Mouse (Mus musculus): ENCODE results near the gene Stkld1. TPM values are rescaled to one million over a fixed set of nuclear protein-coding genes. Genes with fewer than 3 reads are reported as not detected.

The Stkld1 gene
- polyA plus RNA-seq, 1 experiment from 2014 or later: not detected

Other genes starting within 250 kb of the Stkld1 start
- not detected in 2 replicates for gene Abo, start 69.1 kb upstream of the Stkld1 start, polyA plus RNA-seq (2014; fragmentation: Nextera tagmentation; extraction: Ambion mirVana)
- 17.5 and 19.1 TPM in 2 replicates for gene Surf6, start 31.2 kb upstream of the Stkld1 start, polyA plus RNA-seq (2014; fragmentation: Nextera tagmentation; extraction: Ambion mirVana)
- gene Med22, start 23.4 kb upstream of the Stkld1 start, polyA plus RNA-seq (2014; fragmentation: Nextera tagmentation; extraction: Ambion mirVana): 109 and 111 TPM in 2 replicates
- 441 and 462 TPM in 2 replicates for gene Rpl7a, start 23.3 kb upstream of the Stkld1 start, polyA plus RNA-seq (2014; fragmentation: Nextera tagmentation; extraction: Ambion mirVana)
- gene Surf2, start 17.7 kb upstream of the Stkld1 start, polyA plus RNA-seq (2014; fragmentation: Nextera tagmentation; extraction: Ambion mirVana): 46.3 and 49.5 TPM in 2 replicates
- 88.9 and 101 TPM in 2 replicates for gene Surf1, start 17.5 kb upstream of the Stkld1 start, polyA plus RNA-seq (2014; fragmentation: Nextera tagmentation; extraction: Ambion mirVana)
- gene Surf4, start 119 bp upstream of the Stkld1 start, polyA plus RNA-seq (2014; fragmentation: Nextera tagmentation; extraction: Ambion mirVana): 87.1 and 116 TPM in 2 replicates
- 35.1 and 38.0 TPM in 2 replicates for gene Rexo4, start 30.3 kb downstream of the Stkld1 start, polyA plus RNA-seq (2014; fragmentation: Nextera tagmentation; extraction: Ambion mirVana)
- gene Adamts13, start 39.4 kb downstream of the Stkld1 start, polyA plus RNA-seq (2014; fragmentation: Nextera tagmentation; extraction: Ambion mirVana): not detected in 2 replicates
- 86.5 and 94.9 TPM in 2 replicates for gene Cacfd1, start 75.9 kb downstream of the Stkld1 start, polyA plus RNA-seq (2014; fragmentation: Nextera tagmentation; extraction: Ambion mirVana)
- gene Slc2a6, start 94.0 kb downstream of the Stkld1 start, polyA plus RNA-seq (2014; fragmentation: Nextera tagmentation; extraction: Ambion mirVana): 8.7 and 10.6 TPM in 2 replicates
- 0.17 and 0.22 TPM in 2 replicates for gene Mymk, start 138.1 kb downstream of the Stkld1 start, polyA plus RNA-seq (2014; fragmentation: Nextera tagmentation; extraction: Ambion mirVana)
- gene Adamtsl2, start 145.3 kb downstream of the Stkld1 start, polyA plus RNA-seq (2014; fragmentation: Nextera tagmentation; extraction: Ambion mirVana): 5.9 and 9.0 TPM in 2 replicates
- gene Fam163b, start 208.4 kb downstream of the Stkld1 start, polyA plus RNA-seq (2014; fragmentation: Nextera tagmentation; extraction: Ambion mirVana): 8.7 and 11.0 TPM in 2 replicates
- gene Dbh, start 231.2 kb downstream of the Stkld1 start, polyA plus RNA-seq (2014; fragmentation: Nextera tagmentation; extraction: Ambion mirVana): 0.11 and 0.63 TPM in 2 replicates

Data from neural tube, embryonic 14.5 days (tissue).